Mouse (Mus musculus) cerebral cortex, adult 2 months (tissue): Measurements from ENCODE around the gene Tmem38a.

Experiments
- WGBS: fragments of 180-500 bp; shearing (Covaris S2); methylation state at CpG from one replicate; pipeline ENCODE4 v1.1.7; 2018; 5-methylcytosine and 5-hydroxymethylcytosine counted together

Gene Tmem38a

GRCm38 (mm10) chr8:72571611-72572473 is at the start of gene Tmem38a:
TSS of gene Tmem38a (plus strand) at chr8:72572055.
- under 1% methylated on average over 45 of the region's 45 CpGs for WGBS

GRCm38 (mm10) chr8:72532103-72532502 is 39.8 kb upstream of the Tmem38a start:
- WGBS, result 36% methylated on average over 1 of the region's 1 CpGs

- 94% methylated on average over 3 of the region's 3 CpGs for WGBS
Observed at GRCm38 (mm10) chr8:72534888-72535287, 37.0 kb upstream of the Tmem38a start.

GRCm38 (mm10) chr8:72547122-72547801 is 24.6 kb upstream of the Tmem38a start:
- 1% methylated on average over 27 of the region's 27 CpGs for WGBS

DNA sequence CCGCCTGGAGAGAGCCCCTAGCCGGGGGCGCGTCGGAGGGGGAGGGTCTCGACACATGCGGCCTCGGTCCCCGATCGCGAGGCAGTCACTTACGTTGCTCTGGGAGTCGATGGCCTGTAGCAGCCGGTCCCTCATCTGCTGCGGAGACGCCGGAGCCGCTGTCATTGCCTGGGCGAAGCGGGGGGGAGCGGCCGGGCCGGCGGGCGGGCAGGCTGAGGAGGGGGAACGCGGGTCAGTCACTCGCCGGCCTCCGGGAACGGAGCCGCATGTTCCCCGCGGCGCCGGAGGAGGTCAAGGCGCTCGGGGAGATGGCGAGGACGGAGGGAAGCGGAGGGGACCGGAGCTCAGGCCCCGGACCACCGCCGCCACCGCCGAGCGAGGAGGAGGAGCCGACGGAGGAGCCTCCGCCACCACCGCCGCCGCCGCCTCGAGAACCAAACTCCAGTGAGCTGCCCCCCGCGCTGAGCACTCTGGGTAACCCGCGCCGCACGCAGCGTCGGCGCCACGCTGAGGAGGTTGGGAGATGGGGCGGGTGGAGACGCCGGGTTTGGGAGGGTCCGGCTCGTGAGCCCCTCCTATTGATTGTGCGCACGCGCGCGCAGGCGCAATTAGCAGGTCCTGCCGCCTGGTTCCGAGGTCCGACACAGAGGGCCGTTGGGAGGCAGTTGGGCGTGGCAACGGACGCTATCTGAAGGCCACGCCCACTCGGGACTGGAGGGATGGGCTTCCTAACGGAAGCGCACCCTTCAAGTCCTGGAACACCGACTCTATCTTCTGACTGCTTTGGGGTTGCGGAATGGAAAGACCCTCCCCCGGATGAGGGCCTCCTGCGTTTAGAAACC is 23.8 kb upstream of the Tmem38a start, which contains the start of gene Med26:
TSS of gene Med26 (minus strand) at position 469 of the 842 bp plus-strand sequence.
- WGBS, result 1% methylated on average over 91 of the region's 92 CpGs

DNA sequence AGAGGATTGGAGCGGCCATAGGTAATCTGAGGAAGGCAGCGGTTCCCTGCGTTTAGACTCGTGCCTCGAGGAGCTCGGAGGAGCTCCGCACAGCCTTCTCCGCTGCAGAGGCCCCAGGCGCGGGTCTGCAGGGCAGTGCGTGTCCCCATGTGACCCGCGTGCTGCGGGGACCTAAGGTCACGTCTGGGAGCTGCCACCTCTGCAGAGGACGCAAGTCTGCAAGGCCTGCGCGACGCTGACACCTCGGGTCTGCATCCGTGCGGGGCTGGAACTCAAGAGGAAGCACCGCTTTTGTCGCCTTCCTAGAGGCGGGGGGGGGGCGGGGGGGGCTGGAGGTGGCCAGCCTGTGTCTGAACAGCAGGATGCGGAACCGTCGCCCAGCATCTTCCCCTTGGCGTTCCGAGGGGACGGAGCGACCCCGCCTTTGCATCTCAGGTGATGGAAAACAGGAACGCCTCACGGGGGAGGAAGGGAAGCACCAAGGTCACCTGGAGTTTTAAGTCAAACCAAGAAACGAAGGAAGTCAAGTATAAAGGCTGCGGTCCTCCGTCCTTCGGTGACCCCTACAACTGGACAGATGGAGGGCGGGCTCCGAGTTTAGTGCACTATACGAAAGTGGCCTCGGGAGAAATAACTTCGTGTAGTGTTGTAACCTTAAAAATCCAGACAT is 23.1 kb upstream of the Tmem38a start:
- under 1% methylated on average over 45 of the region's 45 CpGs for WGBS

DNA sequence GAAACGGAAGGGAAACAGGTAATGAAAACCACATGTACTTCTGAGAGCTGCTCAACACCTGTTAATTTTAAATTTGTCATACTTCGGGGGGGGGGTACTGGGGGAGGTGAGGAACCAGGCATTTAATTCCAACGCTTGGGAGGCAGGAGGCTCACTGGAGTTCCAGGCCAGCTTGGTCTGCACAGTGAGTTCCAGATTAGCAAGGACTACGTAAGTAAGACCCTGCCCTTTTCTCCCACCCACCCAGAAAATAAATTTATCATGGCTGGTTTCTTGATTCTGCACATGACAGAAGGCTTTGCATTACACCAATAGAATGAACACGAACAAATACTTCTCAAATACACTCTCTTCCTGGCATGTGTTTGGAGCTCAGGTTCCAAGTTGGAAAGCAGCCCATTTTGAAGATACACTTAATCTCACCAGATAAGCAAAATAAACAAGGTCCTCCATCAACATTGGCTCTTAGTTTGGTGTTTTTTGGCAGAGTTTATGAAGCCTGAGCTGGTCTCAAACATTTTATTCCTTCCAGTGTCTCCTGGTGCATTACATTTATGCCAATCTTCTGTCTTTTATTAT is 22.5 kb upstream of the Tmem38a start:
- WGBS, result 7% methylated on average over 5 of the region's 5 CpGs

DNA sequence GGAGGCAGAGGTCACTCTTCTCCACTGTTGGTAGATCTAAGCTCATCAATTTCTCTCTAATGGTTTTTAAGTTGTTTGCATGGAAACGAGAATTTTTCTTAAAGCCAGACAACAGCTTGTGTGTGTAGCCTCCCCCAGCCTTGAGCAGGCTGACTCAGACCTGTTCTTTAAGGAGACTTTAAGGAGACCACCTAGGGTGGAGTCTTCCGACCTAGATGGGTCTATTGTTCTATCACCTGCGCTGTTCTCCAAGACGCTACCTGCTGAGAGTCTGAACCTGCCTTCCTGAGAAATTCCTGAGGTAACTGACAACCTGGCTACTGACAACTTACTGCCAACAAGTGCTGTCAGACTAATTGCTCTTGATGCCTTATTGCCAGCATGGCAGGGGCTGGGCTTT is 16.1 kb upstream of the Tmem38a start:
- WGBS, result 49% methylated on average over 4 of the region's 4 CpGs

GRCm38 (mm10) chr8:72561111-72561689 is 10.7 kb upstream of the Tmem38a start:
- WGBS, result 50% methylated on average over 1 of the region's 1 CpGs

GRCm38 (mm10) chr8:72565970-72566369 is 5.9 kb upstream of the Tmem38a start:
- 62% methylated on average over 2 of the region's 2 CpGs for WGBS

DNA sequence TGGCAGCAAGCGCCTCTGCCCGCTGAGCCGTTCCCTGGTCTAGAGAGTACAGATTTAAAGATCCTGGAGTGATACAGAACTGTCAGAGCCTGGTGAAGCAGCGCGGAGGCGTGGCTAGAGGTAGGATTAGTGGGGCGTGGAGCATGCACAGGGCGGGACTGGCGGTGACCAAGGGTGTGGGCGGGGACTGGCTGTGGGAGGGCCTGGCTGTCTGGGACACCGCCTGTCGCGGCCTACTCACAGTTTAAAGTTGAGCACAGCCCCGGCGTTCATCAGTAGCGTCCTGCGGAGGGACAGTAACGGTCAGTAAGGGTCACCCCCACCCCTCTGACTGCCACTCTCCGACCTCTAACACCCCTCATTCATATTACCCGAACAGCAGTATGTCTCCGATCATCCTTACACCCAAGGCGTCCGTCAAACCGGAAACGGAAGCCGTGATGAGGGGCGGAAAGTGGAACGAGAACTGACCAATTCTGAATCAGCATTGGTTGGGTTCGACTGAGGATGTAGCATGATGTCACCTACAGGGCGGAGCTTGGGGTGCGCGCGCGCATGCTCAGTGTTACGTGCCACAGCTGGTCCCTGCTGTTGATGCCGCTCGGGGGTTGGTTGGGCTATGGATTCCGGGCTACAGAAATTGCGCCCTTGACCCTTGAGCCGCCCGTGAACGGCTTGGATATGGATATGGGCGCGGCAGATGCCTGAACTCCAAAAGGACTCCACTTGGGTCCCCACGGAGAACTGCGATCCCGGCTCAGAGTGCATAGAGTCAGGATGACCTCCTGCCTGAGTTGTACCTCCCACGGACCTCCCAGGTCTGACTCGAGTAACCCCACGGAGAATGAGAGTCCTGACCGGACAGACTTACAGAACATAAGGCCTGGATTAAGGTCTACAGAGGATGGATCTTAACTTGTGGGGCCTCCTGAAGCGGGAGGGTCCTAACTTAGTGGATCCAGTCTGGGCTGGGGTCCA is 933 bp upstream of the Tmem38a start, which contains the start of gene Smim7:
TSS of gene Smim7 (minus strand) at position 456 of the 978 bp plus-strand sequence.
- under 1% methylated on average over 52 of the region's 52 CpGs for WGBS

DNA sequence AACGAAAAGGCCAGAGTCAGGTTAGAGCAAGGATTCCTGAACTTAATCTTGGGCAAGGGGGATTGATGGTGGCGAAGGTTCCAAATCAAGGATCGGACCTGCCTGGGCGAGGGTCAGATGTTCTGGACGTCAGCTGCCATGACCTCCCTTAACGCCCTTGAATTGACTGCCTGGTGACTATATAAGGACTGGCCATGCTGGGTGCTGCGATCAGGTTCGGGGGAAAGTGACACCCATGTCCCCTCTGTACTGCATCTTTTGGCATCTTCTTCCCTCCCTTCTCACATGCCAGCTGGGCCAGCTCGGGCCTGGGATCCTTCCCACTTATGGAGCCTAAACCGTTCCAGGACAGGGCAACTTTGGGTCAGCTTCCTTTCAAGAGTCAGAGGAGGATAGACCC is 652 bp downstream of the Tmem38a start:
- 4% methylated on average over 10 of the region's 10 CpGs for WGBS

GRCm38 (mm10) chr8:72573450-72573849 is 1.6 kb downstream of the Tmem38a start:
- 27% methylated on average over 6 of the region's 6 CpGs for WGBS

GRCm38 (mm10) chr8:72575915-72576314 is 4.1 kb downstream of the Tmem38a start:
- 88% methylated on average over 6 of the region's 6 CpGs for WGBS

GRCm38 (mm10) chr8:72577266-72577665 is 5.4 kb downstream of the Tmem38a start:
- 72% methylated on average over 3 of the region's 3 CpGs for WGBS

GRCm38 (mm10) chr8:72577941-72578340 is 6.1 kb downstream of the Tmem38a start:
- WGBS, result 63% methylated on average over 1 of the region's 1 CpGs

- 48% methylated on average over 9 of the region's 9 CpGs for WGBS
Observed at GRCm38 (mm10) chr8:72579374-72579773, 7.5 kb downstream of the Tmem38a start.

- 80% methylated on average over 7 of the region's 7 CpGs for WGBS
Observed at GRCm38 (mm10) chr8:72583056-72583771, 11.4 kb downstream of the Tmem38a start.

DNA sequence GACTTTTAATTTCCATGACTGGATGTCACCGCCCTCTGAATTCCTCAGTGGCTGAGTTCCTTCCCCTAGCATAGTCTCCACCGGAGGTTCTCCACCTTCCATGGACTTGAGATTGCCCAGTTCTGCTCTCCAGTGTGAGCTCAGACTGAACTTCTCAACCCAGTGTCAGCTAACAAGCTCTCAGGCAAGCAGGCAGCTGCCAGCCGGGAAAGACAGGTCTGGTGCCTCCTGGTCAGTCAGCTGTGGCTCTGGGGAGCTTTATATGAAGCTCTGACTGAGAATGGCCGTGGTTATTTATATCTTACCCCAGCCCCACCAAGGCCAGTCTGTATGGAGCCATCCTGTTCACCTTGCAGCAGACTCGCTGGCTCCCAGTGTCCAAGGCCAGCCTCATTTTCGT is 12.5 kb downstream of the Tmem38a start:
- 80% methylated on average over 6 of the region's 6 CpGs for WGBS
